Mouse (Mus musculus) retina, postnatal 1 day (tissue): ENCODE data around the gene Gm4027.
"Not testable (repeated sequence)": the region's sequence is repeated elsewhere in the genome, so short reads cannot be mapped to it uniquely, and the experiment has no call there.

Source experiments
- DNase-seq: peaks from one replicate; pipeline ENCODE4 v3.0.0-alpha.2; 2012

Gene Gm4027

DNA sequence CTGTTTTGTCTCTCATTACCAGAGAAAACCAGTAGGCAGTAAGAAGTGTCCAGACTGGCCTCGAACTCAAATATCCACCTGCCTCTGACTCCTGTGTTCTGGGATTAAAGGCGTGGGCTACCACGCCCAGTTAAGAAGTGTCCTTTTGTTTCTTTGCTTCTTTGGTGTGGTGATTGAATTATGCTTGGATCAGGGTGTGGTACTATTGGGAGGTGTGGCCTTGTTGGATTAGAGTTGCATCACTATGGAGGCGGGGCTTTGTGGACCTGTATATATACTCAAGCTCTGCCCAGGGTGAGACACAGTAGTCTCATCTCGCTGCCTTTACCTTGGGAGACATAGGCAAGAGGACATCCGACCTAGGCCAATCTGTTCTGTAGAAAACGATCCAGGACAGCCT lies at the start of gene Gm4027:
Gene Gm4027 (plus strand): TSS at position 301 of the 400 bp plus-strand sequence.
- DNase-seq, result not testable (repeated sequence)

DNA sequence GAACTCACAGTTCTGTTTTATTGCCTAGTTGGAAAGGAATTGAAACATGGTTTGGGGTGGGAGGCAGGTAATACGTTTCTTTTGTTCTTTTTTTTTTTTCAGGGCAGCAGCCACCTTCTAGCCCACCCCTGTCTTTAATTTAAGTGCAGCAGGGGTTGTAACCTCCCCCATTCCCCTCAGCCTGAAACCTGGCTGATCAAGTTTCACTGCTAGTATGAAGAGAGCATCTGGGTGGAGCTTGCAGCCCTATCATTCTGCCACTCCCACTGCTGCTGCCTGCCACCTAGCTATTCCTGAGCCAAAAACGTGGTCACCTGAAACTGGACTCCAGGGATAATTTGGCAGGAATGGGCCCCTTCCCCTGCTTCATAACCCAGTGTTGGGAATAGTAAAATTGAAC lies 17.3 kb upstream of the Gm4027 start:
- not testable (repeated sequence) for DNase-seq

DNA sequence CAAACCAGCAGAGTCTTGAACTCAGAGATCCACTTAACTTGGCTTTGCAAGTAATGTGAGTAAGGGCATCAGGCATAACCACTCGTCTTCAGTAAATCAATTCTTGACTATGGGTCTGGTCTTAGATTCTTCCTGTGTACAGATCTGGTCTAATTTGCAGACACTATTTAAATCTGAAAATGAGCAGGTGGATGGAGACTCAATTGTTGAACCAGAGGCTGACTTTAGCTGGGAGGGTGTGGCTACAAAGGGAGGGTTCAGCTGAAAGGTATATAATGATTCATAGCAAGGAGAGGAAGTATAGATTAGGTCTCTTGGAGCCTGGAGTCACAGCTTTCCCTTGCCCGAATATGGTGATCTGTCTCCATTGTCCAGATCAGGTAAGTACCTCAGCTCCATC lies 16.3 kb upstream of the Gm4027 start, which contains the start of gene Oog1:
Gene Oog1 (plus strand): TSS at position 301 of the 400 bp plus-strand sequence.
- DNase-seq, result not testable (repeated sequence)

DNA sequence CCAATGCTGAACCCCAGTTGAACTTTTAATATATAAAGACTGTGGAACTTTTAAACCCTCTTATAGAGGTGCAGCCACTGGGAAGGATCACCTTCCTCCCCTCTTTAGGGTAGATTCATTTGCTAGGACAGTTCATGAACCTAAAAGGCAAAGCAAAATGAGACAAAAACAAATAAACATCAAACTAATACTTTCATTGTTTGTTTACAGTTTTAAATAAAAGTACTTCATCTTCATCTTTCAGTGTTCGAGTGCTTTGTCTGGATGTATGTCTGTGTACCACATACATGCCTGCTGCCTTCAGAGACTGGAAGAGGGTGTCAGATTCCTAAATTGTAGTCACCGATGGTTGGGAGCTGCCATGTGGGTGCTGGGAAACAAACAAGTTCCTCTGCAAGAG lies 25.9 kb downstream of the Gm4027 start, which contains the start of gene Gm16381:
Gene Gm16381 (minus strand): TSS at position 101 of the 400 bp plus-strand sequence.
- DNase-seq, result not testable (repeated sequence)

DNA sequence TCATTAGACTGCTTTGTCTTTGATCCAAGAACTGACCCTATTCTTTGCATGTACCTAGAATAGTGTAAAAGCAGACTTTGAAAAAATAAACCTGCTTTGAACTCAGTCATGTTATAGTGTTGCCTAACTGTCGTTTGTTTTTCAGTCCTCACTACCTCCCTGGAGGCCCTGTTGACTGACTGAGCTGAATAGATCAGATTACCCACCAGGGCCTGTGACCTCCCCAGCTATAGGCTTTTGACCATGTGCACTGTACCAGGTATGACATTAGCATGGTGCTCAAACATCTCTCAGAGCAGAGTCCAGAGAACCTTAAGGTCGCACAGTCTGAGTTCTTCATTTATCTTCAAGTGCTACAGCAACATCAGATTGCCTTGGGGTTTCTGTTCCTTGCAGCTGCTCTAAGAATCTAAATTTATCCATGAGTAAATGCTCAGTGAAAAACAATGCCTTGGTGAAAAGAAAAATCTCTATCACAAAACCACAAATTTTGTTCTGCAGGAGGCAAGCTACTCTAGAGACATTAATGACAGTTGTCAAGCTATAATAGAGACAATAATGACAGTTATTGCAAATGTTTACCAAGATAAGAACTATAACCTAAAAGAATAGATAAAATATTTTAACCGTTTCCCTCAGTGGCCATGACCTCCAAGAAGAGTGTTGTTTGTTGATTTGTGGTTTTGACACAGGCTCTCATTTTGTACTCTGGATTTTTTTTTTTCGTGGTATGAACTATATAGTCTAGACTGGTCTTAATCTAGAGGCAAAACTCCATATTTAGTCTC lies 34.4 kb downstream of the Gm4027 start:
- DNase-seq, result not testable (repeated sequence)
